Mouse (Mus musculus): ENCODE measurements at regions not wholly inside any gene's neighbourhood (a gene's known extent, or its start where the extent isn't known, plus 50 kb on each side); places are given as distances from the start of the nearest gene placed in this dataset.

- TF ChIP-seq EP300 (IDR thresholded peaks at IDR 0.05; ENCODE audit: low read depth) (no peak), CTCF (IDR thresholded peaks at IDR 0.05; ENCODE audit: low read depth) (no peak)
Observed at GRCm38 (mm10) chr1:33247076-33247475, 422.5 kb downstream of the Prim2 start.
